Mouse (Mus musculus) limb, embryonic 11.5 days (tissue): ENCODE data around the gene Dhrs7b. TPM values are rescaled to one million over a fixed set of nuclear protein-coding genes. Genes with fewer than 3 reads are reported as not detected.

Experiments
- ATAC-seq: fragments of 200-750 bp; cut with Nextera tagmentation; 2 replicates; pipeline ENCODE4 v1.8.0; 2017; ENCODE audit warnings: low read depth; ENCODE audit not compliant: insufficient number of reproducible peaks, low FRiP score, low TSS enrichment
- DNase-seq: peaks from one replicate; pipeline ENCODE4 v3.0.0-alpha.2; 2015; ENCODE audit warnings: low spot score
- H3K27ac ChIP-seq: fragments of 300-500 bp; sonication (generic); replicated peaks from 2 replicates; pipeline ENCODE4 v1.5.1; 2014; ENCODE audit warnings: low read depth, mild to moderate bottlenecking, low read length
- H3K27me3 ChIP-seq: fragments of 300-500 bp; sonication (generic); 2 replicates; pipeline ENCODE4 v1.6.1; 2014; ENCODE audit warnings: mild to moderate bottlenecking, low read length, mixed read lengths; ENCODE audit not compliant: control insufficient read depth, insufficient read depth
- H3K36me3 ChIP-seq: fragments of 300-500 bp; sonication (generic); 2 replicates; pipeline ENCODE4 v1.6.1; 2014; ENCODE audit warnings: mild to moderate bottlenecking, low read length, moderate library complexity, mixed read lengths; ENCODE audit not compliant: control insufficient read depth, insufficient read depth
- H3K4me1 ChIP-seq: fragments of 300-500 bp; sonication (generic); 2 replicates; pipeline ENCODE4 v1.6.1; 2014; ENCODE audit warnings: low read length, mixed read lengths; ENCODE audit not compliant: control insufficient read depth, insufficient read depth
- H3K4me2 ChIP-seq: fragments of 300-500 bp; sonication (generic); 2 replicates; pipeline ENCODE4 v1.6.1; 2014; ENCODE audit warnings: low read depth, mild to moderate bottlenecking, moderate library complexity; ENCODE audit not compliant: severe bottlenecking
- H3K4me3 ChIP-seq: fragments of 300-500 bp; sonication (generic); 2 replicates; pipeline ENCODE4 v1.5.1; 2014; ENCODE audit warnings: low read depth, low read length
- H3K9ac ChIP-seq: fragments of 300-500 bp; sonication (generic); 2 replicates; pipeline ENCODE4 v1.6.1; 2014; ENCODE audit warnings: mild to moderate bottlenecking, low read length
- H3K9me3 ChIP-seq: fragments of 300-500 bp; sonication (generic); 2 replicates; pipeline ENCODE4 v1.6.1; 2016; ENCODE audit warnings: low read length; ENCODE audit not compliant: control insufficient read depth
- WGBS: fragments of 180-500 bp; shearing (Covaris S2); extraction: QIAGEN DNeasy Blood & Tissue Kit; methylation state at CpG from one replicate; pipeline ENCODE4 v1.1.7; 2014; 5-methylcytosine and 5-hydroxymethylcytosine counted together
- polyA plus RNA-seq: library from polyadenylated mRNA; unstranded; fragments of >200 nt; fragmentation: Nextera tagmentation; extraction: Ambion mirVana; gene quantifications from 2 replicates; pipeline ENCODE4 v1.2.1, GENCODE M21; 2014

The Dhrs7b gene
- 25.2 and 26.1 TPM in 2 replicates for polyA plus RNA-seq

GRCm38 (mm10) chr11:60830433-60831052, at the start of gene Dhrs7b:
Gene Dhrs7b (plus strand): TSS chr11:60830631.
- under 1% methylated on average over 34 of the region's 34 CpGs for WGBS
- H3K4me1 ChIP-seq: no peaks in the 10 kb centered on the region
- H3K36me3 ChIP-seq: no peaks in the 10 kb centered on the region
- peak within 1 kb of the TSS; percentile 47 for H3K9ac ChIP-seq
- H3K27me3 ChIP-seq: no peaks in the 10 kb centered on the region
- H3K4me3 ChIP-seq: peak within 1 kb of the TSS; percentile 52
- no peak within 1 kb of the TSS for H3K27ac ChIP-seq
- peak within 1 kb of the TSS; percentile 86 for H3K4me2 ChIP-seq
- peak; percentile 72; the same call in 1 of the 2 replicates for ATAC-seq
- H3K9me3 ChIP-seq: no peaks in the 10 kb centered on the region
- DNase-seq: peak; percentile 75

- no peak for DNase-seq
Observed at GRCm38 (mm10) chr11:60784179-60784922, 46.1 kb upstream of the Dhrs7b start.

GRCm38 (mm10) chr11:60787595-60787994, 42.8 kb upstream of the Dhrs7b start:
- 81% methylated on average over 1 of the region's 1 CpGs for WGBS

More at GRCm38 (mm10) chr11:60784179-60784922, 46.1 kb upstream of the Dhrs7b start:
- Histone ChIP-seq H3K27me3 (no peaks in the 10 kb centered on the region), H3K4me2 (no peak overlapping the region), H3K4me3 (no peak overlapping the region), H3K36me3 (peaks cover 30% of the 10 kb centered on the region), H3K9ac (no peak overlapping the region), H3K4me1 (peaks cover 16% of the 10 kb centered on the region), H3K9me3 (no peaks in the 10 kb centered on the region), H3K27ac (no peak overlapping the region)
- 91% methylated on average over 8 of the region's 8 CpGs for WGBS
- ATAC-seq: no peak

GRCm38 (mm10) chr11:60790472-60790871, 40.0 kb upstream of the Dhrs7b start:
- no peaks in the 10 kb centered on the region for H3K4me1 ChIP-seq
- 68% methylated on average over 2 of the region's 2 CpGs for WGBS
- ATAC-seq (no peak), DNase-seq (no peak)
- H3K4me2 ChIP-seq: no peak overlapping the region
- H3K9ac ChIP-seq: no peak overlapping the region
- H3K4me3 ChIP-seq: no peak overlapping the region
- peaks cover 17% of the 10 kb centered on the region for H3K36me3 ChIP-seq
- no peaks in the 10 kb centered on the region for H3K27me3 ChIP-seq
- no peaks in the 10 kb centered on the region for H3K9me3 ChIP-seq
- H3K27ac ChIP-seq: no peak overlapping the region

More at GRCm38 (mm10) chr11:60787595-60787994, 42.8 kb upstream of the Dhrs7b start:
- Histone ChIP-seq H3K27me3 (no peaks in the 10 kb centered on the region), H3K9me3 (no peaks in the 10 kb centered on the region), H3K4me3 (no peak overlapping the region), H3K36me3 (peaks cover 28% of the 10 kb centered on the region), H3K9ac (no peak overlapping the region), H3K27ac (no peak overlapping the region), H3K4me1 (no peaks in the 10 kb centered on the region), H3K4me2 (no peak overlapping the region)
- no peak for DNase-seq
- no peak for ATAC-seq

- Histone ChIP-seq H3K4me3 (no peak overlapping the region), H3K9ac (no peak overlapping the region), H3K27me3 (no peaks in the 10 kb centered on the region), H3K4me2 (no peak overlapping the region), H3K27ac (no peak overlapping the region), H3K36me3 (peaks cover 10% of the 10 kb centered on the region; the same call in 1 of the 2 replicates), H3K9me3 (no peaks in the 10 kb centered on the region), H3K4me1 (no peaks in the 10 kb centered on the region)
- ATAC-seq (no peak), DNase-seq (no peak)
- 95% methylated on average over 11 of the region's 11 CpGs for WGBS
Observed at GRCm38 (mm10) chr11:60796342-60796741, 34.1 kb upstream of the Dhrs7b start.

DNA sequence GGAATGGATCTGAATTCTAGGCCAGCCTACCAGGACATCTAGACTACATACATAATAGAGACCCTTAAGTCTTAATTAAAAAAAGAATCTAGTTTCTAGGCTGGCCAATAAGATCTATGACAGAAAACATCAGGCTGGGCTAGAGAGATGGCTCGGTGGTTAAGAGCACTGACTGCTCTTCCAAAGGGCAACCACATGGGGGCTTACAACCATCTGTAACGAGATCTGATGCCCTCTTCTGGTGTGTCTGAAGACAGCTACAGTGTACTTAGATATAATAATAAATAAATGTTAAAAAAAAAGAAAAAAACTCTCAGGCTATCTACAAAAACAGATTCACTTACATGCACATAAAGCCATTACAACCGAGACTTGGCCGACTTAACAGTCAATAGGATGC, 30.5 kb upstream of the Dhrs7b start:
- H3K36me3 ChIP-seq: peaks cover 6% of the 10 kb centered on the region; the same call in 1 of the 2 replicates
- 94% methylated on average over 4 of the region's 4 CpGs for WGBS
- H3K27me3 ChIP-seq: no peaks in the 10 kb centered on the region
- H3K4me3 ChIP-seq: no peak overlapping the region
- H3K9me3 ChIP-seq: no peaks in the 10 kb centered on the region
- no peak for DNase-seq
- no peak overlapping the region for H3K9ac ChIP-seq
- no peak overlapping the region for H3K4me2 ChIP-seq
- no peaks in the 10 kb centered on the region for H3K4me1 ChIP-seq
- no peak overlapping the region for H3K27ac ChIP-seq
- ATAC-seq: no peak

- H3K36me3 ChIP-seq: peaks cover 6% of the 10 kb centered on the region; the same call in 1 of the 2 replicates
- H3K27me3 ChIP-seq: no peaks in the 10 kb centered on the region
- no peaks in the 10 kb centered on the region for H3K4me1 ChIP-seq
- H3K9ac ChIP-seq: no peak overlapping the region
- no peaks in the 10 kb centered on the region for H3K9me3 ChIP-seq
- H3K4me3 ChIP-seq: no peak overlapping the region
- DNase-seq (no peak), ATAC-seq (no peak)
- H3K27ac ChIP-seq: no peak overlapping the region
- WGBS: 90% methylated on average over 1 of the region's 1 CpGs
- no peak overlapping the region for H3K4me2 ChIP-seq
Observed at GRCm38 (mm10) chr11:60800892-60801291, 29.5 kb upstream of the Dhrs7b start.

- DNase-seq: no peak
- H3K4me3 ChIP-seq: no peak overlapping the region
- H3K9me3 ChIP-seq: no peaks in the 10 kb centered on the region
- no peak for ATAC-seq
- no peaks in the 10 kb centered on the region for H3K36me3 ChIP-seq
- no peaks in the 10 kb centered on the region for H3K27me3 ChIP-seq
- H3K9ac ChIP-seq: no peak overlapping the region
- H3K4me1 ChIP-seq: peaks cover 7% of the 10 kb centered on the region; the same call in 1 of the 2 replicates
- 86% methylated on average over 4 of the region's 4 CpGs for WGBS
- H3K4me2 ChIP-seq: no peak overlapping the region
- no peak overlapping the region for H3K27ac ChIP-seq
Observed at GRCm38 (mm10) chr11:60808286-60809070, 22.0 kb upstream of the Dhrs7b start.
